Mouse (Mus musculus) cerebellum, adult 11 months (tissue): ENCODE results near the gene Lmtk3.

ENCODE experiments used
- DNase-seq: peaks from one replicate; pipeline ENCODE4 v3.0.0; 2022

Gene Lmtk3

DNA sequence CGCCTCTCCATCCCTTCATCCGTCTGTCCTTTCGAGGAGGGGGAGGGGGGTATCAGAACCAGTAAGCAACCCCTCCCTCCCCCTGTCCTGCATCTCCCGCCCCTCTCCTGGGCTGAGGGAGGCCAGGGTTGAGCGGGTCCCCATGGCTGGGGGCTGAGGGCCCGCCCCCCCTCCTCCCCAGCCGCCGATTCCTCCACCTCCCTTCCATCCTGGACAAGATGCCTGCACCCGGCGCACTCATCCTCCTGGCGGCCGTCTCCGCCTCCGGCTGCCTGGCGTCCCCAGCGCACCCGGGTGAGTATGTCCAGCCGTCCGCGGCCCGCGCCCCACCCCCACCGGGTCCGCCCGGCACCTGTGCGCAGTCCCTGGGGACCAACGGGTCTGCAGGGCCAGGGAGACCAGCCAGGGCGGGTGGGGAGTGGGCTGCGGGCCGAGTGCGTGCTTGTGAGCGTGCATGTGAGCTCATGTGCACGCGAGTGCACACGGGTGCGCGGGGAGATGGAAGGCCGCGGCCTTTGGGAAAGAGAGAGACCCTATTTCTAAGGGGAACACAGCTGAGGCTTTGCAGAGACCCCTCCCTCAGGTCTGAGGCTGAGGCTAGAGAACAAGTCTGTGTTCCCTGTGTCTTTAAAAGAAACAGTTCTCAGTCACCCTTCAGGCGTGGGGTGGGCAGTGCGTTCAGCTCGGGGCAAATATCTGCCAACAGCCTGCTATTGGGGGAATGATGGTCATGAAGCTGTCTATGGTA lies 2.0 kb downstream of the Lmtk3 start:
- DNase-seq = peak; percentile 75

DNA sequence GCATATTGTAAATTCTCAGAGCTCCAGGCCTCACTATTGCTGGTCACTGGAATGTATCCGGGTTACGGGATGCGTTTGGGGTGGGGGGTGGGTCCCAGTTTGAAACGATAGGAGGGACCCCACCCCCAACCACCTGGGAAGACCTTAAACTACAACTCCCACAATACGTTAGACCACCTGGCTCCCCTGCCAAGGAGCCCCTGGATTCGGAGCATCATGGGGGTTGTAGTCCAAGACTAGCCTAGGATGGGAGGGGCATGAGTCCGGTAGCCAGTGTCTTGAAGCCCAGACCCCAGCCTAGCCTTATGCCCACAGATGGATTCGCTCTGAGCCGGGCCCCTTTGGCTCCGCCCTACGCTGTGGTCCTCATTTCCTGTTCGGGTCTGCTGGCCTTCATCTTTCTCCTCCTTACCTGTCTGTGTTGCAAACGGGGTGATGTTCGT lies 2.6 kb downstream of the Lmtk3 start:
- DNase-seq = peak; percentile 74

DNA sequence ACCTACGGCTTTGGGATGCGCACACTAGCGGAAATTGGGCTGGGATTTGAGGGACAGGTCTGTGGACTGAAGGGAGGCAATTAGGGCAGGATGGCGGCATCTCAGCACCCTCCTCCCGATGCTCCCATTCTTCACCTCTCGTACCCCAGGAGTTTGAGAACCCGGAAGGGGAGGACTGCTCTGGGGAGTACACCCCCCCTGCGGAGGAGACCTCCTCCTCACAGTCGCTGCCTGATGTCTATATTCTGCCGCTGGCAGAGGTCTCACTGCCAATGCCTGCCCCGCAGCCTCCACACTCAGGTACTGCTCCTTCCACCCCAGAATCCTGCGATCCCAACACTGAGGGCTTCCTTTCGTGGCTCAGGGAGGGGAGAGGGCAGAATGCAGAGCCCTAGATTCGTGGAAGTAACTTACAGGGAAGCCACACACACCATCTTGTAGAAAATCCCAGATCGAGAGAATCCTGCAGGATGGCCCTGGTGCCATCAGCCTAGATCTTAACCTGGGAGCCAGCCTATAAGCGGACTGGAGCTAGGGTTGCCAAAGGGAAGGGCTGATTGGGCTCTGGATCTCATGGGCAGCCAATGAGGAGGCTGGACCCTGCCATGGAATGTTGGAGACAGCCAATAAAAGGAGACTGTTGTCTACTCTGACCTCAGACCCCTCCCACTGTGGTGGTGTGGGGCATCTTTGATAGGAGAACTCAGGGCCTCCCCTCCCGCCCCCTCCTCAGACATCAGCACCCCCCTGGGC lies 3.3 kb downstream of the Lmtk3 start:
- DNase-seq = peak; percentile 67

DNA sequence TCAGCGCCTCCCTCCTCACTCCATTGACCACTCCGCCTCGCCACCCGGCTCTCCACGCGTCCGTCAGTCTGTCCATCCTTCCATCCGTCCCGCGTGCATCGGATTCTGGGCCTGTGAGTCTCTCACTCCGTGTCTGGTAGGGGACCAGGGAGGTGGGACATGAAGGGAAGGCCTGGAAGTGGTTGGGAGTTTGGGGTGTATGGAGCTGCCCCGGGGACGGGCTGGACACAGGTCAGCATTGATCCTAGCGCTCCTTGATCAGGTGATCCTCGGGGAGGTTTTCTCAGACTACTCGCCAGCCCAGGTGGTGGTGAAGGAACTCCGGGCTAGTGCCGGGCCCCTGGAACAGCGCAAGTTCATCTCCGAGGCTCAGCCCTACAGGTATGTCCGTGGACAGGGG lies 4.1 kb downstream of the Lmtk3 start:
- no peak for DNase-seq

DNA sequence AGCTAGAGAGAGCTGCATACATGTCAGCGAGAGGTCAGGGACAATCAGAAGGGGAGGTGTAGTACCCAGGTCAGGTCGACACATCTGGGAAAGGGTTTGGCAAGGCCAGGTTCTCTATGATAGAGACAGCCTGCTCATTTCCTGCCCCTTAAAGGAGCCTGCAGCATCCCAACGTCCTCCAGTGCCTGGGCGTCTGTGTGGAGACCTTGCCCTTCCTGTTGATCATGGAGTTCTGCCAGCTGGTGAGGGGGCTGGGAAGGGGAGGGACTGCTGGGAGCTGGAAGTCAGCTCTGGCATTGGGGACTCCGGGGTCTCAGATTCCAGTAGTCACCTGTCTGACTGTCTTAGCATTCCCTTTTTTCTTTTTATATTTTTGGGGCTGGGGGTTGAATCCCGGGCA lies 7.2 kb downstream of the Lmtk3 start:
- DNase-seq = no peak

DNA sequence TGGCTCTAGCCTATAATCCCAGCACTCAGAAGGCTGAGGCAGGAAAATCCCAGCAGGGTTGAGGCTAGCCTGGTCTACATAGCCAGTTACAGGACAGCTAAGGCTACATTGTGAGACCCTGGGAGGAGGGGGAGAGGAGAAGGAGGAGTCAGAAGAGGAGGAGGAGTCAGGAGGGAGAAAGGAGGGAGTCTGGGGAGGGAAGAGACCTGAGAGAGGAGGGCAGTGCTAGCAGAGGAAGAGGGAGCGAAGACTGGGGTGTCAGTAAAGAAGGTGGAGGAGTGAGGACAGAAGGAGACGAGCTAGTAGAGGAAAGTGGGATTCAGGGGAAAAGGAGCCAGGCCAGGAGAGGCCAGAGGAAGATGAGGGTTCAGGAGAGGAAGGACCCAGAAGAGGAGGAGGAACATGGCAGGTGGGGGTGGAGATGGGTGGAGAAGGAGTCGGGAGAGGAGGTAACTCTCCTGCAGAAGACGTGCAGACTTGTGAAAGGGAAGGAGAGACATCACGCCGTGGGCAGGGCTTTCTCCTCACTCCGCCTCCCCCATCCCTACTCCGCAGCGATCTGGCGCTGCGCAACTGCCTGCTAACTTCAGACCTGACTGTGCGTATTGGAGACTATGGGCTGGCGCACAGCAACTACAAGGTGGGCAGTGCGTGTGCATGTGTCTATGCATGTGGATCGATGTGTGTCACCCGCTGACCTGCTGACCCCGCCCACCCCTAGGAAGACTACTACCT lies 8.4 kb downstream of the Lmtk3 start:
- no peak for DNase-seq

DNA sequence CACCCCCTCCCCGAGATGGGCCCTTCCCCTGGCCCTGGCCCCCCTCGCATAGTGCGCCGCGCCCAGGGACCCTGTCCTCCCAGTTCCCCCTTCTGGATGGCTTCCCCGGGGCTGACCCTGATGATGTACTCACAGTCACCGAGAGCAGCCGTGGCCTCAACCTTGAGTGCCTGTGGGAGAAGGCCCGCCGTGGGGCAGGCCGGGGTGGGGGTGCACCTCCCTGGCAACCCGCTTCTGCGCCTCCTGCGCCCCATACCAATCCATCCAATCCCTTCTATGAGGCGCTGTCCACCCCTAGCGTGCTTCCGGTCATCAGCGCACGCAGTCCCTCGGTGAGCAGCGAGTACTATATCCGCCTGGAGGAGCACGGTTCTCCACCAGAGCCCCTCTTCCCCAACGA lies 9.7 kb downstream of the Lmtk3 start:
- no peak for DNase-seq

DNA sequence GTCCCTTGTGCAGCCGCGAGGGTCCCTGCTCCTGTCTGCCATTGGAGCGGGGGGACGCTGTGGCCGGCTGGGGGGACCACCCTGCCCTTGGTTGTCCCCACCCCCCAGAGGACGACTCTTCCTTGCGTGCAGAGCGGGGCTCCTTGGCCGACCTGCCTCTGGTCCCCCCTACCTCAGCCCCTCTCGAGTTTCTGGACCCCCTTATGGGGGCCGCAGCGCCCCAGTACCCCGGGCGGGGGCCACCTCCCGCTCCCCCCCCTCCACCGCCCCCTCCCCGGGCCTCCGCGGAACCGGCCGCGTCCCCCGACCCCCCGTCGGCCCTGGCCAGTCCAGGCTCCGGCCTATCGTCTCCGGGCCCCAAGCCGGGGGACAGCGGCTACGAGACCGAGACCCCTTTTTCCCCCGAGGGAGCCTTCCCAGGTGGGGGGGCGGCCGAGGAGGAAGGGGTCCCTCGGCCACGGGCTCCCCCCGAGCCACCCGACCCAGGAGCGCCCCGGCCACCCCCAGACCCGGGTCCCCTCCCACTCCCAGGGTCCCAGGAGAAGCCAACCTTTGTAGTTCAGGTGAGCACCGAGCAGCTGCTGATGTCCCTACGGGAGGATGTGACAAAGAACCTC lies 10.5 kb downstream of the Lmtk3 start:
- no peak for DNase-seq

DNA sequence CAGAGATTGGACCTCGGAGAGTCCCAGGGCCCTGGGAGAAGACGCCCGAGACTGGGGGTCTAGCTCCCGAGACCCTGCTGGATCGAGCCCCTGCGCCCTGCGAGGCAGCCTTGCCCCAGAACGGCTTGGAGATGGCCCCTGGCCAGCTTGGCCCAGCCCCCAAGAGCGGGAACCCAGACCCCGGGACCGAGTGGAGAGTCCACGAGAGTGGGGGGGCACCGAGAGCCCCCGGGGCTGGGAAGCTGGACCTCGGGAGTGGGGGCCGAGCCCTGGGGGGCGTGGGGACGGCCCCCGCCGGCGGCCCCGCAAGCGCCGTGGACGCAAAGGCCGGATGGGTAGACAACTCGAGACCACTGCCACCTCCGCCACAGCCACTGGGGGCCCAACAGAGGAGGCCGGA lies 11.4 kb downstream of the Lmtk3 start:
- no peak for DNase-seq

DNA sequence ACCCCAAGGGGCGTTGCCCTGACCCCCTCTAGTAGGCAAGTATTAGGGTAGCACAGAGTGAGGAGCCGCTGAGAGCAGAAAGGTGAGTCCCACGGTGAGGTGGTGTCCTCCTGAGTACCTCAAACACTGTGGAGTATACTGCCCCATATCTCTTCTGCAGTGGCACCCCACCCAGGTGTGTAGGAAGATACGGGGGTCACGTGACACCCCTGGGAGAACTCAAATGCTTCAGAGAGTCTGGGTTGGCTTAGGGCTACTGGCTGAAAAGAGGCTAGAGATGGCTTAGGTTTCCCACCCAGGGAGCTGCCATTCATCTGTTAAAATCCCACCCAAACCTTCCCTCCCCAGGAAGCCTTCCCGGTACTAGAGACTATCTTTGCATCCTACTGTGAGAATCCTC lies 13.4 kb downstream of the Lmtk3 start:
- DNase-seq = no peak

DNA sequence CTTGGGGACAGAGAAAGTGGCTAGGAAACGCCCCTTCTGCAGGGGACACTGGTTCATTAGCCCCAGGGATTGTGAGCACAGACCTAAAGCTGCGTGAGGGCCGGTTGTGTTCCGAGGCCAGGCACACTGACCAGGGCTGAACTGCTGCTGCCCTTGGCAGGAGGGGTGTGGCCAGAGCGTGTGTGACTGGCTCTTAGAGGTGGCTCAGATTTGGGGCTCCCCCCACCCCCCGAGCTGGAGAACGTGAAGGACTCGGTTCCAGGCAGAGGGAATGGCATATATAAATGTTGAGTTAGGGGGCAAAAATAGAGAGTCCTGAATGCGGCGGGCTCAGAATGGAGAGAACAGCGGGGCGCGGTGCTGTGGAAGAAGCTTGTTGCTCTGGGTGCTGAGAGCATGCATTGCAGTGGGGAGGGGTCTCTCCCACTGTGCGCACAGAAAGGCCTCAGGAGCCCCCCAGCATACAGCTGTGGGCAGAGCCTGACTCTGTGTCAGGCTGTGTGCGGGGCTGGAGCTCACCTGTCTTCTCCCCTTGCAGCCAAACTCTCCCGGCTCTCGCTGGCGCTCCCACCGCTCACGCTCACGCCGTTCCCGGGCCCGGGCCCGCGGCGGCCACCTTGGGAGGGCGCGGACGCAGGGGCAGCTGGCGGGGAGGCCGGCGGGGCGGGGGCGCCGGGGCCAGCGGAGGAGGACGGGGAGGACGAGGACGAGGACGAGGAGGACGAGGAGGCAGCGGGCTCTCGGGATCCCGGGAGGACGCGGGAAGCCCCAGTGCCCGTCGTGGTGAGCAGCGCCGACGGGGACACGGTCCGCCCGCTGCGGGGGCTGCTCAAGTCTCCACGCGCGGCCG lies 14.3 kb downstream of the Lmtk3 start:
- no peak for DNase-seq

DNA sequence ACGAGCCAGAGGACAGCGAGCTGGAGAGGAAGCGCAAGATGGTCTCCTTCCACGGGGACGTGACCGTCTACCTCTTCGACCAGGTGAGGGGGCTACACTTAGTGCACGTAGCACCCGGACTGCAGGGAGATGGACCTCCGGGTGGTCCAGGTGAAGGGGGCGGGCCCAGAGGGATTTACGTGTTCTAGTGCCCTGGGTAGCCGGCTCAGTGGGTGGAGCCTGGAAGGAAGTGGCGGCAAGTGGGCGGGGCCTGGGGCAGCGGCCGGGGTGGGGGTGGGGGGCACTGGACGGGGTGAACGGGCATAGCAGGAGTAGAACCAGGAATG lies 14.9 kb downstream of the Lmtk3 start:
- no peak for DNase-seq

DNA sequence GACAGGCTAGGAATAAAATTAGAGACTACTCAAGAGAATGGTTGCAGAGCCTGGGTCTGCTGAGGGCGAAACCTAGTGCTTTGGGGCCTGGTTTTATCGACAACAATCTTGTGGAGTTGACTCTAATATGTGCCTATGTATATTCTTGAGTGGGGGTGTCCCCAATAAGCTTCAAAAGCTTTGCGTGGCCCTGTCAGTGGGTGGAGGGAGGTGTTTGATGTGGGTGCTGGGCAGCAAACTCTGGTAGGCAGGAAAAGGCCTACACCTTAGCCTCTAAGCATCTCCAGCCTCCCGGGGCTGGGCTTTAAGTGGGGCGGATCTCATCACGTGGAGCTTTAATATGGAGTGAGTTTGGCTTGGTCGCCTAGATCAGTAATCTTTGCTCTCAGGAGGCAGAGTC lies 15.4 kb downstream of the Lmtk3 start:
- no peak for DNase-seq

DNA sequence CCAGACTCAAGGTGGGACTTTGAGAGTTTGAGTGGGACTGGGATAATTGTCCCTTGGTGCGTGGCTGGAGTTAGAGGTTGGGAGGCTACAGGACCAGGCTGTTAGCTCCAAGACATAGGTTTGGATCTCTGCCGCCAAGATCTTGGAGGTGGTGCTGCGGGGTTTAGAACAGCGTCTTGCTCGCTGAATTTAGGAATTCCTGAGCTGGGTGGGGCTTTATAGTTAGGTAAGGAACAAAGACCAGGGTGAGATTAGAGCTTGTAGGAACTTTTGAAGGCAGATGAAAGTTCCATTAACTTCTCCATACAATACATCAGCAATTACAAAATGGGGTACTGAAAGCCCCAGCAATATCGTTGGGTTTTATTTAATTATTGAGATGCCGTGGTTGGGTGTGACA lies 16.5 kb downstream of the Lmtk3 start:
- DNase-seq = no peak

DNA sequence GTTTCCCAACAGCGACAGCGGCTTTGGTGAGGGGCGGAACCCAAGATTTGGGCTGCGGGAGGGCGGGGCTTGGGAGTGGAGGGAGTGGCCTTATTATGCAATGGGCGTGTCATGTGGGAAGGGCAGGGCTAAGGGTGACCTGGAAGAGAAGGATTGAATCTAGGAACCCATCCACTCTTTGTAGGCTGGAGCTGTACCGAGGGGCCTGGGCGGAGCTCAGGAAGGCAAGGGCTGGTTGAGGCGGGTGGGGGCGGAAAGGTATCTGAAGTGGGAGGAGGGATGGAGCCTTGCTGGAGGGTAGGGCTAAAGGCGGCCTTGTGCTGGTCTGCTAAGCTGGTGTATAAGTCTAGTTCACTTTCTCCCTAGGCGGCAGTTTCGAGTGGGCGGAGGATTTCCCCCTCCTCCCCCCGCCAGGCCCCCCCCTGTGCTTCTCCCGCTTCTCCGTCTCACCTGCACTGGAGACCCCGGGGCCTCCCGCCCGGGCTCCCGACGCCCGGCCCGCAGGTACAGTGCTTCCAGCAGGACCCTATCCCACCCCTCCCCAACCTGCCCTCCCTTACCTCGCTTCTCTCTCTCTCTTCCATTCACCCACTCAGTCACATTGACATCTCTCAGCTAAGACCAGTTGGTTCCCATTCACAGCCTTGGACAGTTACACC lies 17.1 kb downstream of the Lmtk3 start:
- DNase-seq = no peak

DNA sequence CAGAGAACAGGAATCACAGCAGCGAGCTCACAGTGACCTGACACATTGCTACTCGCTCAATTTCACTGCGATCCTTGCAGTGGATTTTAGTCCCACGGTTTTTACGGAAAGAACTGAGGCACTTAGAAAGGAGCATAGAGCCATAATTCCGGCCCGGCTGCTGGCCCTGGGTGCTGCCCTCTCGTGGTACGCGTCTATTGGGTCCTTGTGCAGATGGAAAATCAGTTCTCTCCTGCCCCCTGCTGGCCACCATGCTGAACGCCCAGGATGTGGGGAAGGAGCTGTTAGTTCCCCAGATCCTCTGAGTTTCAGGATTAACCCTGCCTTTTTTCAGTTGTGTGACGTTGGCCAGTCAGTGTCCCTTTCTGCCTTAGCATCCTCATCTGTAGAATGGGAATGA lies 17.8 kb downstream of the Lmtk3 start:
- DNase-seq = peak; percentile 91

DNA sequence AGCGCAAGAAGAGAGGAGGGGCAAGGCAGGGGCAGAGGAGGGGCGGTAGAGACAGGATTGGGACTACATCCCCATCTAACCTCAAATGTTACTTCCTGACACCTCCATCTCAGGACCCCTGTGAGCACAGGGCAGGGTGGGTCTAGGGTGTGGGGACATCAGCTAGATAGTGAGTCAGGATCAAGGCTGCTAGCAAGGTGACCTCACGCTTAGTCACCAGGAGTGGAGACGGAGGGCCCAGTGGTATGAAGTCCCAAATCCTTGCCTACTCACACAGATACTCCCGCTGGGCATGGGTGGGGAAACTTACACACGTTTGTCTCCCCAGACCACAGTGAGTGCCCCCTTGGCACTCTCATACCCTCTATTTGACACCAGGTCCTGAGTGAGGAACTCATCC lies 19.0 kb downstream of the Lmtk3 start:
- DNase-seq = no peak

DNA sequence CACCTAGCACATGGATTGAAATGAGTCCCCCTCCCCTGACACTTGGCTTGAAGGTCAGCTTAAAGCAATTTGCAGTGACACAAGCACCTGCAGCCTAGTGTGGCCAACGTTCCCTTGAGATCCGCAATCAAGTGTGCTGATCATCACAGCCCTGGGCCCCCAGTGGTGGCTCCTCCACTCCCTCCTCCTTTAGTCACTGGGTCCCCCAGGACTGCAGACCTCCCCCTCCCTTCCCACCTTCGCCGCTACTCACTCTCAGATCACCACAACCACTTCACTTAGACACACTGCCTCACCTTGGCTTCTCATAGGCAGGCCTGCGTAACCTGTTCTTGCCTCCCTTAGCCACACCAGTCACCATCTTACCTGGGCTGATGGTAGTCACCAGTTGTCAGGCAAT lies 22.4 kb downstream of the Lmtk3 start:
- DNase-seq = no peak

DNA sequence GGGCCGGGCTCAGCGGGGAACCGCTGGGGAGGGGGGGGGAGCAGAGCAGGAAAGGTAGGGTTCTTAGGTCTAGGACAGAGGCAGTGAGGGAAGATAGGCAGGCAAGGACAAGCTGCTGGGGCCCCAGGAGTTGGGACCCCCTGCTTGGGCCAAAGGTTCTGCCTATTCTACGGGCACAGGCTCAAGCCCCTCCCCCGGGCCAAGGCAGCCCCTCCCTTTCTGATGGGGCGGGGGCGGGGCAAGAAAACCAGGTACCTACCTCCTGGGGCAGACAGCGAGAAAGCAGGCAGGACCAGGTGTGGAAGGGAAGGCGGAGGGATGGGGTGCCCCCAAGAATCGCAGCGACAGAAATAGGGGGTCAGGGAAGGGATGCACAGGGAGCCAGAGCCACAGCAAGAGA lies 24.9 kb downstream of the Lmtk3 start:
- DNase-seq = no peak

DNA sequence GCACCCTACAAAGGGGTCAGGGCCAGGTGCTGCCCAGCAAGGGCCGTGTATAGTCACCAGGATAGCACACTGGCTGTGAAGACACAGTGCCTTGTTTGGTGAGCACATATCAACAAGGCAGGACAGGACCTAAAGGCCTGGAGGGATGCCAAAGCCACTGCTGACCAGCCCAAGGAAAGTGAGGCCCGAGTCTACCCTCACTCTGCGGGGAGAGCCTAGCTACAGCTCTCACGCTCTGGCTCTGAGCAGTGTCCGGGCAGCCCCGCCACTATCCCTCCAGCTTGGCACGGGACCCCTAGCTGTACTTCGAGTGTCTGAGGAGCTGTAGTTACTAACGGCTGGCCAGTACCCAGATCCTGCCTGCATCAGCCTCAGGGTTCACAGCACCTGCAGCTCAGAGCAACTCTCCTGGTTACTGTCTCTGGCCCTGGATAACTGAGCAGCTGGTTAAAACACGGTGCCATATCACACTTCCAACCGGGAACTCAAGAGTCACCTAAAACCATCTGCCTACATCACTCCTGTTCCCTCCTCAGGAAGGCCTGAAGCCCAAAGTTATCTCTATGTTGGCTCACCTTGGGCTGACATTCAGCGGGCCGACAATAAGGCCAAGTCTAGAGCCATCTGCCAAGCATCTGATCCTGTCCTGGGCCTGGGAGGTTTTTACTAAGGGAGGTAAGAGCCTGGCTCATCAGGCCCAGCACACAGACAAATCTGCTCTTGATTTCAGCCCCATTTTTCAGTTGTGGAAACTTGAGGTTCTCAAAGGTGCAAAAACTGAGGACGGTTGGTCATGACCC lies 25.9 kb downstream of the Lmtk3 start:
- no peak for DNase-seq

DNA sequence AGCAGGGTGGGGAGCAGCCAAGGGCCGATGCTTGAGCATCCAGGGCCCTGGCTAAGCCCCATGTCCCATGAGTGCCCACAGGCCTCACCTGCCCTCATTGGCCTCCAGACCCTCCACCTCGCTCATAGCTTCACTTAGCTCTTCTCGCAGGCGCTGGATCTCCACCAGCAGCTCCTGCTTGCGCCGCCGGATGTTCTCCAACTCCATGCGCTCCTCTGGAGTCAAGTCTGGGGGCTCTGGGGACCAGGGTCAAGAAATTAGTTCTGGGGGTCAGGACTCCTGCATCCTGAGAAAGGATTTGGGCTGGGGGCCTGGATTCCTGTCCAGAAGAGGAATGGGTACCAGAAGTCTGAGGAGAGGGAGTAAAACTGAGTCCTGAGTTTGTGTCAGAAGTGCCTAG lies 29.4 kb downstream of the Lmtk3 start:
- DNase-seq = no peak
